Mouse (Mus musculus) intestine, embryonic 14.5 days (tissue): ENCODE results near the gene Snx6. TPM values are rescaled to one million over a fixed set of nuclear protein-coding genes. Genes with fewer than 3 reads are reported as not detected.

Experiments used
- ATAC-seq: fragments of 200-750 bp; cut with Nextera tagmentation; replicated peaks from 2 replicates; pipeline ENCODE4 v1.8.0; 2017; ENCODE audit warnings: low read depth, moderate number of reproducible peaks, moderate TSS enrichment, moderate library complexity; ENCODE audit not compliant: low FRiP score, low TSS enrichment
- DNase-seq: peaks from one replicate; pipeline ENCODE4 v3.0.0-alpha.2; 2018; ENCODE audit warnings: low spot score
- H3K27ac ChIP-seq: fragments of 300-500 bp; sonication (generic); 2 replicates; pipeline ENCODE4 v1.5.1; 2014; ENCODE audit warnings: low read depth, mild to moderate bottlenecking, control low read depth
- H3K27me3 ChIP-seq: fragments of 300-500 bp; sonication (generic); replicated peaks from 2 replicates; pipeline ENCODE4 v1.6.1; 2014; ENCODE audit warnings: low read length, control low read depth; ENCODE audit not compliant: control insufficient read depth, insufficient read depth
- H3K36me3 ChIP-seq: fragments of 300-500 bp; sonication (generic); 2 replicates; pipeline ENCODE4 v1.6.1; 2014; ENCODE audit warnings: low read length, control low read depth; ENCODE audit not compliant: control insufficient read depth, insufficient read depth
- H3K4me1 ChIP-seq: fragments of 300-500 bp; sonication (generic); replicated peaks from 2 replicates; pipeline ENCODE4 v1.6.1; 2014; ENCODE audit warnings: low read length, control low read depth, mixed read lengths; ENCODE audit not compliant: control insufficient read depth, insufficient read depth
- H3K4me2 ChIP-seq: fragments of 300-500 bp; sonication (generic); 2 replicates; pipeline ENCODE4 v1.6.1; 2014; ENCODE audit warnings: low read length
- H3K4me3 ChIP-seq: fragments of 300-500 bp; sonication (generic); 2 replicates; pipeline ENCODE4 v1.5.1; 2014; ENCODE audit warnings: low read depth, low read length, control low read depth, mixed read lengths
- H3K9ac ChIP-seq: fragments of 300-500 bp; sonication (generic); 2 replicates; pipeline ENCODE4 v1.6.1; 2014; ENCODE audit warnings: mild to moderate bottlenecking, low read length
- H3K9me3 ChIP-seq: fragments of 300-500 bp; sonication (generic); 2 replicates; pipeline ENCODE4 v1.6.1; 2016; ENCODE audit warnings: low read length, control low read depth; ENCODE audit not compliant: control insufficient read depth
- WGBS: fragments of 180-500 bp; shearing (Covaris S2); extraction: QIAGEN DNeasy Blood & Tissue Kit; methylation state at CpG from one replicate; pipeline ENCODE4 v1.1.7; 2014; 5-methylcytosine and 5-hydroxymethylcytosine counted together
- polyA plus RNA-seq: library from polyadenylated mRNA; unstranded; fragments of >200 nt; fragmentation: Nextera tagmentation; extraction: Ambion mirVana; gene quantifications from 2 replicates; pipeline ENCODE4 v1.2.1, GENCODE M21; 2014

The Snx6 gene
- 178 and 189 TPM in 2 replicates for polyA plus RNA-seq

GRCm38 (mm10) chr12:54795153-54795998 lies at the start of gene Snx6:
Snx6 (minus strand) TSS chr12:54795703.
- under 1% methylated on average over 76 of the region's 76 CpGs for whole genome bisulfite sequencing
- peak within 1 kb of the TSS; percentile 70 for H3K4me2 ChIP-seq
- H3K36me3 ChIP-seq = no peaks in the 10 kb centered on the region; the same call in 1 of the 2 replicates
- peaks cover 25% of the 10 kb centered on the region for H3K4me1 ChIP-seq
- ATAC-seq (peak; percentile 95), DNase-seq (peak; percentile 89)
- H3K4me3 ChIP-seq = peak within 1 kb of the TSS; percentile 98
- H3K27me3 ChIP-seq = no peaks in the 10 kb centered on the region
- no peaks in the 10 kb centered on the region for H3K9me3 ChIP-seq
- H3K9ac ChIP-seq = peak within 1 kb of the TSS; percentile 99
- H3K27ac ChIP-seq = peak within 1 kb of the TSS; percentile 85

- H3K4me2 ChIP-seq = no peak overlapping the region
- H3K27ac ChIP-seq = no peak overlapping the region
- no peaks in the 10 kb centered on the region for H3K9me3 ChIP-seq
- no peak overlapping the region for H3K9ac ChIP-seq
- H3K27me3 ChIP-seq = no peaks in the 10 kb centered on the region
- ATAC-seq = no peak
- H3K4me3 ChIP-seq = no peak overlapping the region
- no peaks in the 10 kb centered on the region for H3K36me3 ChIP-seq
- no peaks in the 10 kb centered on the region for H3K4me1 ChIP-seq
- no peak for DNase-seq
These were observed 48.9 kb upstream of the Snx6 start for GRCm38 (mm10) chr12:54844415-54844814.

GRCm38 (mm10) chr12:54841576-54841975 lies 46.1 kb upstream of the Snx6 start:
- Histone ChIP-seq H3K27me3 (no peaks in the 10 kb centered on the region), H3K9ac (no peak overlapping the region), H3K9me3 (no peaks in the 10 kb centered on the region), H3K4me1 (no peaks in the 10 kb centered on the region), H3K4me3 (no peak overlapping the region), H3K27ac (no peak overlapping the region), H3K4me2 (no peak overlapping the region), H3K36me3 (no peaks in the 10 kb centered on the region)
- no peak for ATAC-seq
- 87% methylated on average over 1 of the region's 1 CpGs for WGBS
- no peak for DNase-seq

- no peak for DNase-seq
- Histone ChIP-seq H3K27ac (no peak overlapping the region), H3K36me3 (no peaks in the 10 kb centered on the region), H3K9me3 (no peaks in the 10 kb centered on the region), H3K4me1 (peaks cover 5% of the 10 kb centered on the region), H3K4me2 (no peak overlapping the region), H3K4me3 (no peak overlapping the region), H3K27me3 (no peaks in the 10 kb centered on the region), H3K9ac (no peak overlapping the region)
- no peak for ATAC-seq
- WGBS = 73% methylated on average over 2 of the region's 2 CpGs
These were observed 44.3 kb upstream of the Snx6 start for GRCm38 (mm10) chr12:54839815-54840214.

GRCm38 (mm10) chr12:54838931-54839330 lies 43.4 kb upstream of the Snx6 start:
- Histone ChIP-seq H3K4me3 (no peak overlapping the region), H3K4me1 (peaks cover 5% of the 10 kb centered on the region), H3K36me3 (no peaks in the 10 kb centered on the region), H3K27ac (no peak overlapping the region), H3K27me3 (no peaks in the 10 kb centered on the region), H3K9ac (no peak overlapping the region), H3K4me2 (no peak overlapping the region), H3K9me3 (no peaks in the 10 kb centered on the region)
- ATAC-seq = no peak
- no peak for DNase-seq

GRCm38 (mm10) chr12:54835608-54836570 lies 40.4 kb upstream of the Snx6 start:
- no peak overlapping the region; the same call in 1 of the 2 replicates for H3K4me3 ChIP-seq
- DNase-seq (no peak), ATAC-seq (no peak; the same call in 1 of the 2 replicates)
- peaks cover 5% of the 10 kb centered on the region for H3K4me1 ChIP-seq
- H3K27me3 ChIP-seq = no peaks in the 10 kb centered on the region
- 75% methylated on average over 18 of the region's 18 CpGs for WGBS
- no peaks in the 10 kb centered on the region for H3K36me3 ChIP-seq
- no peak overlapping the region for H3K9ac ChIP-seq
- no peaks in the 10 kb centered on the region for H3K9me3 ChIP-seq
- H3K4me2 ChIP-seq = no peak overlapping the region; the same call in 1 of the 2 replicates
- H3K27ac ChIP-seq = peak overlapping the region; percentile 60

- peak overlapping the region; percentile 46 for H3K4me2 ChIP-seq
- peaks cover 5% of the 10 kb centered on the region for H3K4me1 ChIP-seq
- no peaks in the 10 kb centered on the region for H3K9me3 ChIP-seq
- peak overlapping the region; percentile 60 for H3K27ac ChIP-seq
- ATAC-seq = peak; percentile 76
- no peaks in the 10 kb centered on the region for H3K27me3 ChIP-seq
- peak overlapping the region; percentile 27 for H3K4me3 ChIP-seq
- no peaks in the 10 kb centered on the region for H3K36me3 ChIP-seq
- peak; percentile 88 for DNase-seq
- WGBS = 8% methylated on average over 11 of the region's 11 CpGs
- H3K9ac ChIP-seq = peak overlapping the region; percentile 20
These were observed 39.5 kb upstream of the Snx6 start for GRCm38 (mm10) chr12:54834925-54835447.

GRCm38 (mm10) chr12:54833856-54834399 lies 38.4 kb upstream of the Snx6 start:
- 66% methylated on average over 9 of the region's 9 CpGs for WGBS
- H3K4me2 ChIP-seq = no peak overlapping the region
- H3K27me3 ChIP-seq = no peaks in the 10 kb centered on the region
- H3K9ac ChIP-seq = no peak overlapping the region
- ATAC-seq = no peak
- H3K9me3 ChIP-seq = no peaks in the 10 kb centered on the region
- no peak overlapping the region for H3K27ac ChIP-seq
- no peak overlapping the region for H3K4me3 ChIP-seq
- H3K36me3 ChIP-seq = no peaks in the 10 kb centered on the region
- DNase-seq = no peak
- peaks cover 5% of the 10 kb centered on the region for H3K4me1 ChIP-seq
